Mouse (Mus musculus): ENCODE data around the gene Ikzf2. TPM values are rescaled to one million over a fixed set of nuclear protein-coding genes. Genes with fewer than 3 reads are reported as not detected.

The Ikzf2 gene
- 4.9 and 5.0 TPM in 2 replicates for polyA plus RNA-seq (2015; fragmentation: Nextera tagmentation; extraction: Ambion mirVana)

DNA sequence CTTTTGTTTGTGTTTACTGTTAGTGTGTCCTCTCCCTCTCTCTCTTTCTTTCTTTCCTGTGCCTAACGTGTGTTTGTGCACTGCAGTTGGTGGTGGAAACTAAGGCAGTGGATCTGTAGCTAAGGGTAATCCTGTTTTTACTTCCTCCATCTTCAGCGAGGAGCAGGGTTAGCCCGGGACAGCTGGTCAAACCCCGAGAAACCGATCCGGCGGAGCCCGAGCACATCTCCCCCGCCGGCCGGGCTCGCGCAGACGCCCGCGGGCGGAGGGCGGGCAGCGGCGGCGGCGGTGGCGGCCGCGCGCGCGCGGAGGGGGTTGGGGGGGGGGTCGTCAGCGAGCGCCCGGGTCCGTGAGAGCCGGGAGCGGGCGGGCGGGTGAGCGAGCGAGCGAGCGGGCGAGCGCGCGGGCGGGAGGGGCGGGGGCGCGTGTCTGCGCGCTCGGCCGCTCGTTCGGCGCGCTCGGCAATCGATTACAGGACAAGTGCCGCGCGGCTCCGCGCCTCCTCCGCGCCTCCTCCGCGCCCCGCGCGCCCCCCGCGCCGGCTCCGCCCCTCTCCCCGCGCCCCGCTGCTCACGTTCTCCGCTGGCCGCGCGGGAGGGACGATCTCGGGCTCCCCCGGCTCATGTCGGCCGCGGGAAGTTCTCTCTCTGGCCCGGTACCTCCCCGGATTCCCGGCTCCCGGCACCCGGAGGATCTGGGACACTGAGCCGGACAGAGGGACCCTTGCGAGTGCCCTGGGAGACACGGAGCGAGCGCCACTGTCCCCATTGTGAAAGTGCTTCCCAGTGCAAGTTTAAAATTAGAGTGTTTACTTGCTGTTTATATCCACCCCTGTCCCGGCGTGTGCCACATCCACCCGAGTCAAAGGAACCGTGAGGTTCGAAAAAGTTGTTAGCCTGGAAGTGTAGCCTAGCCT, at the start of gene Ikzf2:
Ikzf2 (minus strand) TSS at position 170 of the 916 bp plus-strand sequence.
- Histone ChIP-seq H3K36me3 (ENCODE audit: control insufficient read depth, insufficient read depth) (no peaks in the 10 kb centered on the region), H3K4me3 (replicated peaks; ENCODE audit: low read length) (peak within 1 kb of the TSS; percentile 90), H3K27ac (ENCODE audit: low read length) (peak within 1 kb of the TSS; percentile 88), H3K4me2 (ENCODE audit: low read length) (peak within 1 kb of the TSS; percentile 86), H3K9me3 (ENCODE audit: control insufficient read depth, low read length) (no peaks in the 10 kb centered on the region), H3K9ac (replicated peaks; ENCODE audit: low read depth, low read length) (peak within 1 kb of the TSS; percentile 81), H3K27me3 (replicated peaks; ENCODE audit: control insufficient read depth, insufficient read depth, low read length) (no peaks in the 10 kb centered on the region), H3K4me1 (replicated peaks; ENCODE audit: control insufficient read depth, insufficient read depth, low read length) (peaks cover 13% of the 10 kb centered on the region)
- under 1% methylated on average over 66 of the region's 105 CpGs for WGBS
- peak; percentile 95 for ATAC-seq

DNA sequence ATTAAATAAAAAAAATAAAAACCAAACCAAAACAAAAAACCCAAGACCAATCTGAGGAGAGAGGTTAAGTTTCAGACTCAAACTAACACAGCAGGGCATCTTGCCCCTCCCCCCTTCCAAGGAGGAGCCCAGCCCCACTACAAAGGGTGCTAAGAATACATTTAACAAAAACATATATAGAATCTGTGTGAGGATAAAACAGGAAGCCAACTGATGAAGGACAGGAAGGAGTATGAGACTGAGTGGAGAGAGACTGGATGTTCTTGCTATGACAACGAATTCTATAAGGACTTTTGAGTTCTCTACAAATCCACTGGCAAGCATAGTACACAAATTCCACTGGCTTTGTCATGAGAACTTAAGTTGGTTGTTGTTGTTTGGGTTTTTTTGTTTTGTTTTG, 42.7 kb upstream of the Ikzf2 start:
- no peaks in the 10 kb centered on the region for H3K4me1 ChIP-seq (replicated peaks; ENCODE audit: control insufficient read depth, insufficient read depth, low read length)
- no peak for ATAC-seq
- H3K36me3 ChIP-seq (ENCODE audit: control insufficient read depth, insufficient read depth) = no peaks in the 10 kb centered on the region
- no peaks in the 10 kb centered on the region for H3K27me3 ChIP-seq (replicated peaks; ENCODE audit: control insufficient read depth, insufficient read depth, low read length)
- no peak overlapping the region for H3K4me2 ChIP-seq (ENCODE audit: low read length)
- H3K4me3 ChIP-seq (replicated peaks; ENCODE audit: low read length) = no peak overlapping the region
- H3K9ac ChIP-seq (replicated peaks; ENCODE audit: low read depth, low read length) = no peak overlapping the region
- 40% methylated on average over 1 of the region's 1 CpGs for WGBS
- H3K27ac ChIP-seq (ENCODE audit: low read length) = no peak overlapping the region
- no peaks in the 10 kb centered on the region for H3K9me3 ChIP-seq (ENCODE audit: control insufficient read depth, low read length)

- Histone ChIP-seq H3K27me3 (replicated peaks; ENCODE audit: control insufficient read depth, insufficient read depth, low read length) (no peaks in the 10 kb centered on the region), H3K27ac (ENCODE audit: low read length) (peak overlapping the region; percentile 50), H3K4me1 (replicated peaks; ENCODE audit: control insufficient read depth, insufficient read depth, low read length) (no peaks in the 10 kb centered on the region), H3K4me3 (replicated peaks; ENCODE audit: low read length) (no peak overlapping the region), H3K36me3 (ENCODE audit: control insufficient read depth, insufficient read depth) (no peaks in the 10 kb centered on the region), H3K9me3 (ENCODE audit: control insufficient read depth, low read length) (no peaks in the 10 kb centered on the region), H3K4me2 (ENCODE audit: low read length) (no peak overlapping the region), H3K9ac (replicated peaks; ENCODE audit: low read depth, low read length) (no peak overlapping the region)
- peak; percentile 75 for ATAC-seq
- WGBS = 7% methylated on average over 5 of the region's 5 CpGs
Observed at GRCm38 (mm10) chr1:69729031-69729679, 42.1 kb upstream of the Ikzf2 start.

DNA sequence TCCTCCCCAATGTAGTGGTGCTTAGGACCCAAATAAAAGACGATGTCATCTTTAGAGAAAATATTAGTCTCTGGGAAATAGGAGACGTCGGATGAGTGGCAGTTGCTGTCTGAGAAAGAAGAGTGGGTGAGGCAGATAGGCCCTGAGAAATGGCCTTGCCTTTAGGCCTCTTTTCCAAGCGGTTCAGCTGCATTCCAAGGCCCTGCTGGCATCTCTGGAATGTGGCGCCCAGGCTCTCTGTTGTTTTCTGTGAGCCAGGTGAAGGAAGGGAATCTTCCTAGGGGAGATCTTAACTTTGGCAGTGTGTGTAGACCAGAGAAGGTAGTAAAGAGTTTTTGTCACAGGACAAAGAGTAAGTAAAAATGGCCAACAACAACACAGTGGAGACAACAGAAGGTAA, 40.9 kb upstream of the Ikzf2 start:
- Histone ChIP-seq H3K36me3 (ENCODE audit: control insufficient read depth, insufficient read depth) (no peaks in the 10 kb centered on the region), H3K4me1 (replicated peaks; ENCODE audit: control insufficient read depth, insufficient read depth, low read length) (no peaks in the 10 kb centered on the region), H3K4me3 (replicated peaks; ENCODE audit: low read length) (no peak overlapping the region), H3K27ac (ENCODE audit: low read length) (no peak overlapping the region), H3K4me2 (ENCODE audit: low read length) (no peak overlapping the region), H3K27me3 (replicated peaks; ENCODE audit: control insufficient read depth, insufficient read depth, low read length) (no peaks in the 10 kb centered on the region), H3K9me3 (ENCODE audit: control insufficient read depth, low read length) (no peaks in the 10 kb centered on the region), H3K9ac (replicated peaks; ENCODE audit: low read depth, low read length) (no peak overlapping the region)
- 57% methylated on average over 5 of the region's 5 CpGs for WGBS
- ATAC-seq = no peak

- WGBS = 89% methylated on average over 3 of the region's 3 CpGs
Observed at GRCm38 (mm10) chr1:69717107-69717506, 30.1 kb upstream of the Ikzf2 start.

GRCm38 (mm10) chr1:69708571-69708970, 21.5 kb upstream of the Ikzf2 start:
- H3K27ac ChIP-seq (ENCODE audit: low read length) = no peak overlapping the region
- H3K9me3 ChIP-seq (ENCODE audit: control insufficient read depth, low read length) = no peaks in the 10 kb centered on the region
- ATAC-seq = peak; percentile 57; the same call in 1 of the 2 replicates
- no peaks in the 10 kb centered on the region for H3K4me1 ChIP-seq (replicated peaks; ENCODE audit: control insufficient read depth, insufficient read depth, low read length)
- WGBS = 25% methylated on average over 1 of the region's 1 CpGs
- H3K9ac ChIP-seq (replicated peaks; ENCODE audit: low read depth, low read length) = no peak overlapping the region
- no peak overlapping the region for H3K4me2 ChIP-seq (ENCODE audit: low read length)
- H3K27me3 ChIP-seq (replicated peaks; ENCODE audit: control insufficient read depth, insufficient read depth, low read length) = no peaks in the 10 kb centered on the region
- no peak overlapping the region for H3K4me3 ChIP-seq (replicated peaks; ENCODE audit: low read length)
- H3K36me3 ChIP-seq (ENCODE audit: control insufficient read depth, insufficient read depth) = no peaks in the 10 kb centered on the region

More at GRCm38 (mm10) chr1:69717107-69717506, 30.1 kb upstream of the Ikzf2 start:
- no peaks in the 10 kb centered on the region for H3K27me3 ChIP-seq (replicated peaks; ENCODE audit: control insufficient read depth, insufficient read depth, low read length)
- no peak for ATAC-seq
- H3K36me3 ChIP-seq (ENCODE audit: control insufficient read depth, insufficient read depth) = no peaks in the 10 kb centered on the region
- no peak overlapping the region for H3K4me3 ChIP-seq (replicated peaks; ENCODE audit: low read length)
- no peak overlapping the region for H3K4me2 ChIP-seq (ENCODE audit: low read length)
- H3K4me1 ChIP-seq (replicated peaks; ENCODE audit: control insufficient read depth, insufficient read depth, low read length) = no peaks in the 10 kb centered on the region
- H3K9me3 ChIP-seq (ENCODE audit: control insufficient read depth, low read length) = no peaks in the 10 kb centered on the region
- no peak overlapping the region for H3K9ac ChIP-seq (replicated peaks; ENCODE audit: low read depth, low read length)
- no peak overlapping the region for H3K27ac ChIP-seq (ENCODE audit: low read length)

DNA sequence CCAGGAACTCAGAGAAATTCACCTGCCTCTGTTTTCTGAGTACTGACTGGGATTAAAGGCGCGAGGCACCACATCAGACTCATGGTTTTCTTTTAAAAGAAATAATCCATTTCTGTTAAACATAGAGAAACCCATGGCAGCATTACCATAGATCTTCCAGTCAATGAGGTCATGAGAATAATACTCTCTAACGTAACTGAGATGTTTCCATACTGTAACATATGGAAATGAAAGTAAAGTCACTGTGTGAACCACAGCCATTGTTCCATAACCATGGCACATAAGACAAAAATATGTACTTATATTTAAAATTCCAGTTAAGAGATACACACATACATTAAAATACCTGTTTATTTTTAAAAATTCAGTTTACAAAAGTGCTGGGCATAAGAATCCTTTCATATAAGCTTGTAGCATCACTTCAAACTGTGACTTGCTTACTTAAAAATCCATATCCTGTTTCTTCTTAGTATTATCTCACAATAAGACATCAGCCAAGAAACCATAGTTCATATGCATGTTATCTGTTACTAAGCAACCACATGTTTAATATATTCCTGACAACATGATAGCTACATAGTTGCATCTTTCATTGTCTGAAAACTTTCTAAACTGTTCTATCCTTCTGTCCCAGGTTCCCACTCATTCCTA, 16.6 kb upstream of the Ikzf2 start:
- H3K27me3 ChIP-seq (replicated peaks; ENCODE audit: control insufficient read depth, insufficient read depth, low read length) = no peaks in the 10 kb centered on the region
- no peak overlapping the region for H3K4me2 ChIP-seq (ENCODE audit: low read length)
- H3K9me3 ChIP-seq (ENCODE audit: control insufficient read depth, low read length) = no peaks in the 10 kb centered on the region
- no peak for ATAC-seq
- H3K4me3 ChIP-seq (replicated peaks; ENCODE audit: low read length) = no peak overlapping the region
- 93% methylated on average over 3 of the region's 3 CpGs for WGBS
- H3K4me1 ChIP-seq (replicated peaks; ENCODE audit: control insufficient read depth, insufficient read depth, low read length) = no peaks in the 10 kb centered on the region
- no peak overlapping the region for H3K27ac ChIP-seq (ENCODE audit: low read length)
- no peak overlapping the region for H3K9ac ChIP-seq (replicated peaks; ENCODE audit: low read depth, low read length)
- H3K36me3 ChIP-seq (ENCODE audit: control insufficient read depth, insufficient read depth) = no peaks in the 10 kb centered on the region

DNA sequence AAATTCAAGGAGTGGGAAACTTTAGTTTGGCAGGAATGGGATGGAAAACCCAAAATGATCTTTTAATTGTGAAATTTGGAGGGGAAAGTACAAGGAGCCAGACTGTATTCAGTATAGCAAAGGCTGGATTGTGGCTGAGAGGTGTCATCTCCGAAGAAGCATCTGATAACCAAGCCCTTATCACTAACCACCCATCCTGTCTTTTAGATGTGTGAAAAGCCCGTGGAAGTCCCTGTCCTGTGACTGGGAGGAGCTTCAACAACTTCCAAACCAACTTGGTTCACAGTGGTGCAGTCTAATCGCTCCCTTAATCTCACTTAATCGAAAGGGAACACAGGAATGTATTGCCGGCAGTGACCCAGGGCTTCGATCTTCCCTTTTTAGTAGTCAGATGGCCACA, 4.9 kb upstream of the Ikzf2 start:
- H3K9me3 ChIP-seq (ENCODE audit: control insufficient read depth, low read length) = no peaks in the 10 kb centered on the region
- ATAC-seq = no peak
- no peak overlapping the region for H3K27ac ChIP-seq (ENCODE audit: low read length)
- no peak overlapping the region for H3K4me3 ChIP-seq (replicated peaks; ENCODE audit: low read length)
- no peaks in the 10 kb centered on the region; the same call in 1 of the 2 replicates for H3K4me1 ChIP-seq (replicated peaks; ENCODE audit: control insufficient read depth, insufficient read depth, low read length)
- H3K36me3 ChIP-seq (ENCODE audit: control insufficient read depth, insufficient read depth) = no peaks in the 10 kb centered on the region
- WGBS = 87% methylated on average over 6 of the region's 6 CpGs
- H3K4me2 ChIP-seq (ENCODE audit: low read length) = no peak overlapping the region
- H3K27me3 ChIP-seq (replicated peaks; ENCODE audit: control insufficient read depth, insufficient read depth, low read length) = no peaks in the 10 kb centered on the region
- H3K9ac ChIP-seq (replicated peaks; ENCODE audit: low read depth, low read length) = no peak overlapping the region

GRCm38 (mm10) chr1:69688961-69689360, 1.9 kb upstream of the Ikzf2 start:
- H3K27me3 ChIP-seq (replicated peaks; ENCODE audit: control insufficient read depth, insufficient read depth, low read length) = no peaks in the 10 kb centered on the region
- H3K4me3 ChIP-seq (replicated peaks; ENCODE audit: low read length) = no peak overlapping the region
- no peak overlapping the region for H3K9ac ChIP-seq (replicated peaks; ENCODE audit: low read depth, low read length)
- no peak overlapping the region for H3K27ac ChIP-seq (ENCODE audit: low read length)
- WGBS = under 1% methylated on average over 5 of the region's 5 CpGs
- no peak overlapping the region for H3K4me2 ChIP-seq (ENCODE audit: low read length)
- H3K9me3 ChIP-seq (ENCODE audit: control insufficient read depth, low read length) = no peaks in the 10 kb centered on the region
- peaks cover 13% of the 10 kb centered on the region for H3K4me1 ChIP-seq (replicated peaks; ENCODE audit: control insufficient read depth, insufficient read depth, low read length)
- H3K36me3 ChIP-seq (ENCODE audit: control insufficient read depth, insufficient read depth) = no peaks in the 10 kb centered on the region
- no peak for ATAC-seq

Measured in forebrain, embryonic 16.5 days (tissue).